Mouse (Mus musculus): ENCODE results near the gene Oasl2. TPM values are rescaled to one million over a fixed set of nuclear protein-coding genes. Genes with fewer than 3 reads are reported as not detected.

The Oasl2 gene
- polyA plus RNA-seq, 1 experiment, result 2.1 TPM

DNA sequence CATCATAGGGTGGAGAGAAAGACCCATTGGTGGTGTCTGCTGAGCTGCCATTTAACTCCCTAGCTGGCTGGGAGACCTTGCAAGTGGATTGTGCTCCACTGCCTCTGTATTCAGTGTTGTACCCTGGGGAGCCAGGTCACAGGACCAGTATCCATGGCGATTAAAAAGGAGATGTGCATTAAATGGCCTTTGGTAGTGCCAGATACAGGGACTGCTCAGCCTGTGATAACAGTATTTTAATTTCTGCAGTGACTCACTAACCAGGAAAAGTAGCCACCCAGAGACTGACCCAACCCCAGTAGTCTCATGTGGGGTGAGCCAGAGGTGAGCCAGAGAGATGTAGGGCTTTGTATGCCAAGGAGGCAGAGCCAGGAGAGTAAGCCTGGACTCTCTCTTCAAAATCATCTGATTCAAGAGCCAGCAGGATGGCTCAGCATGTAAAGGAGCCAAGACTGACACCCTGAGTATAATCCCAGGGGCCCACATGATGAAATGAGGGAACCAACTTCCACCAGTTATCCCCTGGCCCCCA, 29.5 kb downstream of the Oasl2 start:
- no peaks in the 10 kb centered on the region for H3K79me2 ChIP-seq (ENCODE audit: control insufficient read depth, insufficient read depth)
- peak overlapping the region; percentile 10 for H3K4me2 ChIP-seq (ENCODE audit: low read depth)
- no peaks in the 10 kb centered on the region for H3K27me3 ChIP-seq (ENCODE audit: control insufficient read depth, insufficient read depth, insufficient read length)
- H3K4me3 ChIP-seq, result no peak overlapping the region
- H3ac ChIP-seq (ENCODE audit: control insufficient read depth, insufficient read length), result no peak overlapping the region
- no peak for TF ChIP-seq MYOD1 (IDR thresholded peaks at IDR 0.05; ENCODE audit: control insufficient read depth in 1 of 3, insufficient read length in 2 of 3, low read depth in 2 of 3)
- no peak for TF ChIP-seq USF1 (IDR thresholded peaks at IDR 0.05; ENCODE audit: low read depth)
- no peak for TF ChIP-seq TCF12 (IDR thresholded peaks at IDR 0.05; ENCODE audit: insufficient read depth, poor library complexity, severe bottlenecking)
- no peak for TF ChIP-seq SRF (IDR thresholded peaks at IDR 0.05; ENCODE audit: control insufficient read depth, insufficient read length, low read depth)
- TF ChIP-seq POLR2AphosphoS2 (IDR thresholded peaks at IDR 0.05; ENCODE audit: insufficient read length, low read depth), result no peak
- TF ChIP-seq REST (IDR thresholded peaks at IDR 0.05; ENCODE audit: insufficient read depth, insufficient read length), result no peak
- no peak for TF ChIP-seq MAX (IDR thresholded peaks at IDR 0.05; ENCODE audit: low read depth)
- TF ChIP-seq E2F4 (IDR thresholded peaks at IDR 0.05; ENCODE audit: insufficient read depth), result no peak
- H3K36me3 ChIP-seq (ENCODE audit: control insufficient read depth, insufficient read depth), result no peaks in the 10 kb centered on the region

DNA sequence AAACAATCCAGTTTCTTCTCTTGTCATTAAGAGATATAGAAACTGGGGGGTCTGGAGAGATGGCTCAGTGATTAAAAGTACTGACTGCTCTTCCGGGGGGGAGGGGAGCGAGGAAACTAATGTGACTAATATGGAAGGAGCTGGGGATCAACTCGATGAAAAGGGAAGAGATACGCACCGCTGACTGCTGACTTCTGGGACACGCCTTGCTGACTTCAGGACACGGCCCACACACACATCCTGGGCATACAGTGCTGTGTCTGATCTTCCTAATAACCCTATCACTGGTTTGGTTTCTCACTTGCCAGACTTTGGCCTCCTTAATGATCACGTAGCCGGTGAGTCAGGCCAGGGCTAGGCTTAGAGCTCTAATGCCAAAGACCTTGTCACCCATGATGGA, 30.0 kb downstream of the Oasl2 start:
- Histone ChIP-seq H3K4me2 (ENCODE audit: low read depth) (peak overlapping the region; percentile 10), H3ac (ENCODE audit: control insufficient read depth, insufficient read length) (no peak overlapping the region), H3K36me3 (ENCODE audit: control insufficient read depth, insufficient read depth) (no peaks in the 10 kb centered on the region), H3K4me3 (no peak overlapping the region), H3K27me3 (ENCODE audit: control insufficient read depth, insufficient read depth, insufficient read length) (no peaks in the 10 kb centered on the region), H3K79me2 (ENCODE audit: control insufficient read depth, insufficient read depth) (no peaks in the 10 kb centered on the region)
- TF ChIP-seq POLR2A (IDR thresholded peaks at IDR 0.05; ENCODE audit: insufficient read length, low read depth) (no peak), USF1 (IDR thresholded peaks at IDR 0.05; ENCODE audit: low read depth) (no peak), POLR2AphosphoS2 (IDR thresholded peaks at IDR 0.05; ENCODE audit: insufficient read length, low read depth) (no peak), TCF3 (IDR thresholded peaks at IDR 0.05; ENCODE audit: insufficient read length, low read depth) (no peak), MYOD1 (IDR thresholded peaks at IDR 0.05; ENCODE audit: control insufficient read depth in 1 of 3, insufficient read length in 2 of 3, low read depth in 2 of 3) (no peak), CEBPB (IDR thresholded peaks at IDR 0.05; ENCODE audit: insufficient read depth, poor library complexity, severe bottlenecking) (no peak), SRF (IDR thresholded peaks at IDR 0.05; ENCODE audit: control insufficient read depth, insufficient read length, low read depth) (no peak), REST (IDR thresholded peaks at IDR 0.05; ENCODE audit: insufficient read depth, insufficient read length) (no peak), E2F4 (IDR thresholded peaks at IDR 0.05; ENCODE audit: insufficient read depth) (no peak), MAX (IDR thresholded peaks at IDR 0.05; ENCODE audit: low read depth) (no peak), MYOG (IDR thresholded peaks at IDR 0.05; ENCODE audit: control insufficient read depth in 1 of 3, insufficient read depth in 1 of 3, insufficient read length in 2 of 3, low read depth in 2 of 3) (no peak), TCF12 (IDR thresholded peaks at IDR 0.05; ENCODE audit: insufficient read depth, poor library complexity, severe bottlenecking) (no peak)

DNA sequence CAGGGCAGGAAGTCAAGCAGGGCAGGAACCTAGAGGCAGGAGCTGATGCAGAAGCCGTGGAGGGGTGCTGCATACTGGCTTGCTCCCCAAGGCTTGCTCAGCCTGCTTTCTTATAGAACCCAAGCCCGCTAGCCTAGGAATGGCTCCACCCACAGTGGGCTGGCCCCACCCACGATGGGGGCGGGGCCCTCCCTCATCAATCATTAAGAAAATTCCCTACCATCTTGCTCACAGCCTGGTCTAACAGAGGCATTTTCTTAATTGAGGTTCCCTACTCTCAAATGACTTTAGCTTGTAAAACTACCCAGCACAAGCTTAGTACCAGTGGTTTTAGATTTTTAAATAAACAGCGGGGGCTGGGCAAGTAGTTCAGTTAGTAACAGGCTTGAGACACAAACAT, 34.9 kb downstream of the Oasl2 start:
- TF ChIP-seq MAX (IDR thresholded peaks at IDR 0.05; ENCODE audit: low read depth) (no peak), MYOD1 (IDR thresholded peaks at IDR 0.05; ENCODE audit: control insufficient read depth in 1 of 3, insufficient read length in 2 of 3, low read depth in 2 of 3) (no peak), POLR2A (IDR thresholded peaks at IDR 0.05; ENCODE audit: insufficient read length, low read depth) (no peak), E2F4 (IDR thresholded peaks at IDR 0.05; ENCODE audit: insufficient read depth) (no peak), TCF3 (IDR thresholded peaks at IDR 0.05; ENCODE audit: insufficient read length, low read depth) (no peak), CEBPB (IDR thresholded peaks at IDR 0.05; ENCODE audit: insufficient read depth, poor library complexity, severe bottlenecking) (no peak), MYOG (IDR thresholded peaks at IDR 0.05; ENCODE audit: control insufficient read depth in 1 of 3, insufficient read depth in 1 of 3, insufficient read length in 2 of 3, low read depth in 2 of 3) (no peak), REST (IDR thresholded peaks at IDR 0.05; ENCODE audit: insufficient read depth, insufficient read length) (no peak), TCF12 (IDR thresholded peaks at IDR 0.05; ENCODE audit: insufficient read depth, poor library complexity, severe bottlenecking) (no peak), POLR2AphosphoS2 (IDR thresholded peaks at IDR 0.05; ENCODE audit: insufficient read length, low read depth) (no peak), USF1 (IDR thresholded peaks at IDR 0.05; ENCODE audit: low read depth) (no peak), SRF (IDR thresholded peaks at IDR 0.05; ENCODE audit: control insufficient read depth, insufficient read length, low read depth) (no peak)

DNA sequence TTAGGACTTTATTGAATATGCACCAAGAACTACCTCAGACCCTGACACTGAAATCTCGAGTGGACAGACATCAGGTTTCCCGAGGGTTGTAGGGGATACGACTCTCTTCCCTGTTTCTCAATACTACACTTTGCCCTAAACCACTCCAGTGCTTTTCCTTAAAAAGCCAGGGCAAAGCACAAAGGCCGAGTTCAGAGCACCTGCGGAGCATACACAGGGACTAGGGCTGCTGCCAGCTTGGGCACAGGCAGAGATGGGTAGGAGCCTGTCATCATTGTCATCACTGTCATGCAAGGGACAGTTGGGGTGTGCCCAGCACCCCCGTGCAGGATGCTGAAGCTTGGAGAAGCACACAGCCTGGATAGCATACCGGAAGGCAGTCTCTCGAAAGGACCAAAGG, 36.5 kb downstream of the Oasl2 start:
- Histone ChIP-seq H3K4me2 (ENCODE audit: low read depth) (no peak overlapping the region), H3ac (ENCODE audit: control insufficient read depth, insufficient read length) (no peak overlapping the region), H3K36me3 (ENCODE audit: control insufficient read depth, insufficient read depth) (no peaks in the 10 kb centered on the region), H3K4me3 (no peak overlapping the region), H3K79me2 (ENCODE audit: control insufficient read depth, insufficient read depth) (no peaks in the 10 kb centered on the region), H3K27me3 (ENCODE audit: control insufficient read depth, insufficient read depth, insufficient read length) (no peaks in the 10 kb centered on the region)
- TF ChIP-seq POLR2A (IDR thresholded peaks at IDR 0.05; ENCODE audit: insufficient read length, low read depth) (no peak), TCF12 (IDR thresholded peaks at IDR 0.05; ENCODE audit: insufficient read depth, poor library complexity, severe bottlenecking) (no peak), CEBPB (IDR thresholded peaks at IDR 0.05; ENCODE audit: insufficient read depth, poor library complexity, severe bottlenecking) (no peak), MAX (IDR thresholded peaks at IDR 0.05; ENCODE audit: low read depth) (no peak), USF1 (IDR thresholded peaks at IDR 0.05; ENCODE audit: low read depth) (no peak), TCF3 (IDR thresholded peaks at IDR 0.05; ENCODE audit: insufficient read length, low read depth) (no peak), POLR2AphosphoS2 (IDR thresholded peaks at IDR 0.05; ENCODE audit: insufficient read length, low read depth) (no peak), MYOD1 (IDR thresholded peaks at IDR 0.05; ENCODE audit: control insufficient read depth in 1 of 3, insufficient read length in 2 of 3, low read depth in 2 of 3) (no peak), SRF (IDR thresholded peaks at IDR 0.05; ENCODE audit: control insufficient read depth, insufficient read length, low read depth) (no peak), MYOG (IDR thresholded peaks at IDR 0.05; ENCODE audit: control insufficient read depth in 1 of 3, insufficient read depth in 1 of 3, insufficient read length in 2 of 3, low read depth in 2 of 3) (no peak), E2F4 (IDR thresholded peaks at IDR 0.05; ENCODE audit: insufficient read depth) (no peak), REST (IDR thresholded peaks at IDR 0.05; ENCODE audit: insufficient read depth, insufficient read length) (no peak)

More for the DNA sequence above, 34.9 kb downstream of the Oasl2 start:
- Histone ChIP-seq H3K79me2 (ENCODE audit: control insufficient read depth, insufficient read depth) (no peaks in the 10 kb centered on the region), H3ac (ENCODE audit: control insufficient read depth, insufficient read length) (no peak overlapping the region), H3K27me3 (ENCODE audit: control insufficient read depth, insufficient read depth, insufficient read length) (no peaks in the 10 kb centered on the region), H3K4me2 (ENCODE audit: low read depth) (no peak overlapping the region), H3K4me3 (no peak overlapping the region), H3K36me3 (ENCODE audit: control insufficient read depth, insufficient read depth) (no peaks in the 10 kb centered on the region)
